Mouse (Mus musculus) regulatory T cell (primary cell): ENCODE data around the gene Fto.

Experiments used
- in situ Hi-C: fragments of 300-600 bp; cut with MboI, MseI; formaldehyde crosslinking; loops from one replicate; pipeline ENCODE4 v1.15.1; 2025; ENCODE audit warnings: high pct_unique_total_duplicates

The Fto gene

GRCm38 (mm10) chr8:91445516-91445915 lies 132.2 kb downstream of the Fto start:
- in situ Hi-C loops, result no loop called here

DNA sequence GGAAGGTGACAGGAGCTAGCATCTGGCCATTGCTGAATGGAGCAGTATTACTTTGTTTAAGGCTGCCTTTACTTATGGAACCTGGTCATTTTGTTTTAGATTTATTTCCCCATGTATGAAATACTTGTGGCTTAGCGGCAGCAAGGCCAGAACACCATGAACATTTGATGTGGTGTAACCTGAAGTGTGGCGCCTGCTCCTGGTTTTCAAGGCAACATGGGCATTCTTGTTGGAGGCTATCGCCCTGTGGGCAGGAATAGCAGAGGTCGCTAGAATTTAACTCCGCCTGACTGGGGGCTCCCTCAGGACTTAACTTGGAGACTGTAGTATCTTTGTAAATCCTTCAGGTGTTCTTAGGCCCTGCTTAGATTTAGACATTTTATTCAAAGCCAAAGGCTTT lies 132.7 kb downstream of the Fto start:
- in situ Hi-C loops, result no loop called here

GRCm38 (mm10) chr8:91448667-91449329 lies 135.5 kb downstream of the Fto start:
- in situ Hi-C loops, result no loop called here

GRCm38 (mm10) chr8:91454926-91455325 lies 141.6 kb downstream of the Fto start:
- in situ Hi-C loops, result no loop called here

GRCm38 (mm10) chr8:91455591-91455990 lies 142.3 kb downstream of the Fto start:
- in situ Hi-C loops, result no loop called here

DNA sequence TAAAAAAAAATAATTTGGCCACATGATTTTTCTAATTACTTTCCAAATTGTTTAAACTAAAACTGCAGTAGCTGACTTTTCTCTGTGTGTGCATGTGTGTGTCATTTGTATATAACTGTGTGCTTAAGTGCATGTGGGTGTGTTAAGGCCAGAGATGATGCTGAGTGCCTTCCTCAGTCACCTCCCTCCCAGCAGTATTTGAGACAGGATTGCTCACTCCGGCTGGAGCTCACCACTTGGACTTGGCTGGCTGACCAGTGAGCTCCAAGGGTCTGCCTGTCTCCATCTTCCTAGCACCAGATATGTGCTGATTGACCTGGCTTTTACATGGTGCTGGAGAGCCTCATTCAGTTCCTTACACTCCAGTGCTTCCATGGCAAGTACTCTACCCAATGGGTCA lies 144.7 kb downstream of the Fto start:
- in situ Hi-C loops, result no loop called here

DNA sequence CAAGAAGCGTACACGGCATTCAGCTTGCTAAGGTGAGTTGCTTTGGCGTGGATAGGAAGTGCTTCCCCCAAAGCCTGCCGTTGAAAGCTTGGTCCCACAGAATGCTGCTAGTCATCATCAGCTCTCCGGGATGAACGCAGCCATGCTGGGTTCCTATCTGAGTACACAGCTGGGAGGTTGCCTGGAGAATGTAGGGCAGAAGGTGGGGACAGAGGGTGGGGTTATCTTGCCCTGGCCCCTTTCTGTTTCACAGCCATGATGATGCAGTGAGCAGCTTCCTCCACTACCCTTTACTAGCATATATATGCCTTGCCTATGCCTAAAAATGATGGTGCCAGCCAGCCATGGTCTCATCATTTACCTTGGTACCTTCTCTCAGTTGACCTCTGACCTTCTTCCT lies 147.6 kb downstream of the Fto start:
- in situ Hi-C loops, result no loop called here

DNA sequence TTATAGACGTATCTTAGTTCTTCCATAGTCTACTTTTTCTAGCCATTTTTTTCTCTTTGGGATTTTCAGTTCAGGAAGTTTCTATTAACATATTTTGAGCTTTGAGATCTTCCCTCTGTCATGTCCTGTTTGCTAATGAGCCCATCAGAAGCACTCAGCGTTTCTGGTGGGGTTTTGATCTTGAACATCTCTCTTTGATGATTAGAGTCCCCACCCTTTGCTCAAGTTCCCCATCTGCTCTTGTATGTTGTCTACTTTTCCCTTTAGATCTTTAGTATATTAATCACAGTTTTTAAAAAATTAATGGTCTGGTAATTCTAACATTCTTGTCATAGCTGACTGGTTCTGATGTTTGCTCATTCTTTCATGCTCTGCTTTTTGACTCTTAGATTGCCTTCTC lies 150.4 kb downstream of the Fto start:
- in situ Hi-C loops, result no loop called here

GRCm38 (mm10) chr8:91467463-91467862 lies 154.1 kb downstream of the Fto start:
- in situ Hi-C loops, result no loop called here

GRCm38 (mm10) chr8:91467881-91468534 lies 154.7 kb downstream of the Fto start:
- in situ Hi-C loops, result no loop called here

DNA sequence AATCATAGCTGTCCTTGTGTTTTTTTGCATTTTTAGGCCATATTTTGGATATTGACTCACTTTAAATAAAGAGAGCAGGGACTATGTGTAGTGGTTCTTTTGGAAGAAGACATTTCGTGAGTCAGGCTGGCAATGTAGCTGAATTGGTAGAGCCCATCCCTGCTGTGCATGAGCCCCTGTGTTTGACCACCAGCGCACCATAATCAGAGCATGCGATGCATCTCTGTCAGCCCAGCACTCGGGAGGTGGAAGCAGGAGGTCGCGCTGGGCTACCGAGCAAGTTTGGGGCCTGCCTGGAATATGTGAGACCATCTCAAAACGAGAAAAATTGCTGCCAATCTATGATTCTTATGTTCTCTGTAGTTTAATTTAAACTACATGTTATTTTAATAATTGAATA lies 156.1 kb downstream of the Fto start:
- in situ Hi-C loops, result no loop called here

DNA sequence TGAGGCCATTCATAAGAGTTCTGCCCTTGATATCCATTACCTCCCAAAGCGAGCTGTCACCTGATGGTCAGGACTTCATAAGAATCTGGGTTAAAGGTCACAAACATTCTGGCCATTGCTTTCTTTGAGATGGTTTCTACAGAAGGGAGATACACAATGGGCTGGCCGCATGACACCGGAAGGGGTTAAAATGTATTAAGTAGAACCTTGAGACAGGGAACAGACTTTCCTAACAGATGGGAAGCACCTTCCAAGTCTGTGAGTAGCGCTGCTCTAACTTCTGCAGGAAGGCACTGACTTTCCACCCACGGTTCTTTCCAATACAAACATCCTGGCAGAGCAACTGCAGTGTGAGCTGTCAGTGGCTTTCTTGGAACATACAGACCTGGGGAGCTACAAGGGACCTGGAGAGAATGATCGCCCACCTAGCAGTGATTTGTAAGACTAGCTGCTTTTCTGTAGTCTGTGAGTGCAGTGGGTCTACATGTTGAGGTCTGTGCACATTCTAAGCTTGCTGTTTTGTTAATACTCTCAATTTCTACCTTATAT lies 161.5 kb downstream of the Fto start:
- in situ Hi-C loops, result no loop called here

DNA sequence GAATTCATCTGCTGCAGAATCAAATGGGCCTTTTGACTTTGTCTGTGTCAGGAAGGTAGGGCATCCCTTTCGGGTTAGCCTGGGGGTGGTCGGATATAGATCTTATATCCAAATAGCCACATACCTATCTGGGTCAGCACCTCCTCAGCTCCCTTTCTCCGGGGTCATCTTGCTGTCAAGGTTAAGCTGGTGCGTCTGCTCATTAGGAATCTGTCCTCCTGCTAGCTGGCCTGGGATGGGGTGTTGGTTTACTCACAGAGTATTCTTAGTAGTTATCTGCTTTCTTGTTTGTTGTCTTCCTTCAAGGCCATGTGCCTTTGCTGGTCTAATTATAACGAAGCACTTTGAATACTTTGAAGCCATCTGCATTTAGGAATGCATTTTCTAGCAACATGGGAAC lies 163.7 kb downstream of the Fto start:
- in situ Hi-C loops, result no loop called here

DNA sequence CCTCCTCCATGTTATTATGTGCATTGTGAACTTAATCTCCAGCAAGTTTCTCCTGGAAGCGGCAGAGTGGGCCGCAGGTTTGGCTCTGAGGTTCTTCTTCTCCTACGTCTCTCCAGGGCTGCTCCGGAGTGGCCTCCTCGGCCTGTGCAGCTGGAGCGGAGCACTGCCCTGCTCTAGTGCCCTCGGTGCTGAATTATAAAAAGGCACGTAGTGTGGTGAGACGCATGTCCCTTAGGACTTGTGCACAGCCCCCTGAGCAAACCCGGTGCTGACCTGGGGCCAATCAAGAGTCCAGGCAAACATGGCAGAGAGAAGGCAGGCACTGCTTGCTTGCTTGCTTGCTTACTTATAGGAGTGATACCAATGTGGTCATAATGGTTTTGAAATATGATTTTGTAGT lies 164.1 kb downstream of the Fto start:
- in situ Hi-C loops, result no loop called here

- in situ Hi-C loops, result no loop called here
These were observed 169.2 kb downstream of the Fto start for GRCm38 (mm10) chr8:91482511-91482910.

DNA sequence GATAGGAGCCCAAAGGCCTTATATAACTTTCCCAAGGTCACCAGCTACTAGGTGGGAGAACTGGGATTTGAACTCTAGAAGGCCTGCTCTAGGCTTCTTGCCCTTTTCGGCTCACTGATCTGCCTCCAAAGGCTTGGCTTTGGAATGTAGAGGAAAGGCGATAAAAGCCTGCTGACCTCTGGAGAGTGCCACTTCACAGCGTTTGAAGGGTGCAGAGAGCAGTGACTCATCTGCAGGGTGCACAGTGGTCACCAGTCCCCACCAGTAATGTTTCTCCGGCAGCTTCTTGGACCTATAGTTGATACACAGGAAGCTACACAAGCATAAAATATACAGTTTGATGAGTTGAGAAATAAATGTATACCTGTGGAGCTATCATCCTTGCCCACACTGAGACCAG lies 173.1 kb downstream of the Fto start:
- in situ Hi-C loops, result no loop called here

- in situ Hi-C loops, result no loop called here
These were observed 174.1 kb downstream of the Fto start for GRCm38 (mm10) chr8:91487456-91487855.

GRCm38 (mm10) chr8:91488086-91488783 lies 174.9 kb downstream of the Fto start:
- in situ Hi-C loops, result no loop called here

- in situ Hi-C loops, result no loop called here
These were observed 175.6 kb downstream of the Fto start for GRCm38 (mm10) chr8:91488784-91489450.

DNA sequence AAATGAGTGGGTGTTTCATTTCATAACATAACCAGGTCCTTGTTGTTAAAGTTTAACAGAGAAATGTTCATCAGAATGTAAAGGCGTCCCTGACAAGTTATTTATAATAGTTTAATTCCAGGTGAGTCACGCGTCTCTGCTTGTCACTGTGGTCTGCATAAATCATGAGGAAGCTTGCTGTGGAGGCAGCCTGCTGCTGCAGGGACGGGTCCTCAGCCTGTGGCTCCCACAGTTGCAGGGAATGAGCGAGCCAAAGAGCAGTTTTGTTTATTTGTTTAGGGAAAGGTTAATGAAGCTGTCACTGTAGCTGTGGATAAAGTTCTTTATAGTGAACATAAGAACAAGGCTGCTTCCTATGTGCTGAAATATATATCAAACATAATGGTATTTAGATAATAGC lies 176.7 kb downstream of the Fto start:
- in situ Hi-C loops, result no loop called here

GRCm38 (mm10) chr8:91493373-91493772 lies 180.0 kb downstream of the Fto start:
- in situ Hi-C loops, result no loop called here
